Mouse (Mus musculus): ENCODE measurements around the gene Kcnh1. TPM values are rescaled to one million over a fixed set of nuclear protein-coding genes. Genes with fewer than 3 reads are reported as not detected.

Gene Kcnh1
- total RNA-seq, 2 experiments from 2014 or later: 24.0 to 27.2 TPM

GRCm38 (mm10) chr1:192265704-192266103 is 75.1 kb downstream of the Kcnh1 start:
- DNase-seq (ENCODE audit: low spot score in 2 of 2): no peak

GRCm38 (mm10) chr1:192266956-192267355 is 76.4 kb downstream of the Kcnh1 start:
- DNase-seq (ENCODE audit: low spot score in 2 of 2): no peak

DNA sequence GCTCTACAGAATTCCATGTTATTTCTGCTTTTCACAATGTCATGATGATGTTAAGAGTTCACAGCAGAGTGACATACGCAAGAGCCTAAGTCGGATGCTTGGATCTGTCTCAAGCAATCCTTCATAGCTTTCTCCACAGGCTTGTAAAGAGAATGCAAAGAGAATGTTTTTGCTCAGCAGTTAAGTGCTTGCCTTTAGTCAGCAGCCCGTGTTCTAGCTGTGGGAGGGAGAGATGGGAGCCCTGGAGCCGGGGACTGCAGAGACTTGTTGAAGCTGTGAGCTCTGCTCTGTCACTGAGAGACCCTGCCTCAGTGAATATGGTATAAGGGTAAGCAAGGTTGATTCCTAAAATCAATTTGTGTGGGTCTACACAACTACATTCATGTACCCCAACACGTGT is 78.3 kb downstream of the Kcnh1 start:
- no peak for DNase-seq (ENCODE audit: low spot score in 2 of 2)

- DNase-seq (ENCODE audit: low spot score in 2 of 2): no peak
These were observed 79.3 kb downstream of the Kcnh1 start for GRCm38 (mm10) chr1:192269911-192270310.

DNA sequence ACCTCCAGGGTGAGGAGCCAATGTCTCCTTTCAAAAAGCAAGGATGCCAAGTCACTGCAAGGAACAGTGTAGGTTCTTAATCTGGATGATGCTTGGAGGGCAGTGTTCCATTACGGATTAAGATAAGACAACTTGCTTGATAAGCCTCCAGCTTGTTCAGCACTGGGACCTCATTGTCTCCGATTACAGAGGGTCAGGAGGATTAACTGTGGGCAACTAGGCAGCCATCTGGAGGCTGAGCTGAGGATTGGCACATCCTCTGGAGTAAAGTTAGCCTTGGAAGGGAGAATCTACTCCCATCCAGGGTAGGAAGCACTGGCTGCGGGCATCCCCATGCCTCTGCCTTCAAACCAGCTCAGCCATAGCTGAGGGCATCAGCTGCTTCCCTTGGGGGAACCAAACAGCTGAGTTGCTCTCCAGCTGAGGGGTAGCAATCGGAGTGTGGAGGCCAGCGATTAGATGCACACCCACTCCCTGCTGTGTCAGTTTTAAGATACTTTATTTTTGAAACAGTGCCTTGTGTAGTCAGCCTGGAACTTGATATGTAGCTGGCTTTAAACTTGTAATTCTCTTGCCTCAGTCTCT is 87.3 kb downstream of the Kcnh1 start:
- no peak for DNase-seq (ENCODE audit: low spot score in 2 of 2)

DNA sequence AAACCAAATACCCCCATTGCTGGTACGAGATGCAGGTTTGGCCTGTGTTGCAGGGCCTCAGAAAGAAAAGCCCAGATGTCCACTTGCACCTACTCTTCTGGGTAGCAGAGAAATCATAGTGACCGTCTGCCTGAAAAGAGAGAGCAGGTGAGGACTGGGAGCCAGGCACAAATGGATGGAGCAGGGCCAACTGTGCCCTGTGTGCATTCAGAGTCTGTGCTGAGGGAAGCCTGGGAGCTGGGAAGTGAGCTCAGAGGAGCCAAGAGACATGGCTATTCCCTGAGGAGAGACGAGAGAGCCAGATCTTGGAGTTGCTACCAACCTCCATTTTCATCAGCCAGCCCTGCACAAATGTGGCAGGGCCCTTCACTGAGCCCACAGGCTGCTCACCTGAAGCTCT is 93.8 kb downstream of the Kcnh1 start:
- no peak for DNase-seq (ENCODE audit: low spot score in 2 of 2)

GRCm38 (mm10) chr1:192284950-192285349 is 94.4 kb downstream of the Kcnh1 start:
- DNase-seq (ENCODE audit: low spot score in 2 of 2): no peak

- no peak for DNase-seq (ENCODE audit: low spot score in 2 of 2)
These were observed 97.9 kb downstream of the Kcnh1 start for GRCm38 (mm10) chr1:192288456-192288855.

GRCm38 (mm10) chr1:192291286-192291685 is 100.7 kb downstream of the Kcnh1 start:
- no peak for DNase-seq (ENCODE audit: low spot score in 2 of 2)

DNA sequence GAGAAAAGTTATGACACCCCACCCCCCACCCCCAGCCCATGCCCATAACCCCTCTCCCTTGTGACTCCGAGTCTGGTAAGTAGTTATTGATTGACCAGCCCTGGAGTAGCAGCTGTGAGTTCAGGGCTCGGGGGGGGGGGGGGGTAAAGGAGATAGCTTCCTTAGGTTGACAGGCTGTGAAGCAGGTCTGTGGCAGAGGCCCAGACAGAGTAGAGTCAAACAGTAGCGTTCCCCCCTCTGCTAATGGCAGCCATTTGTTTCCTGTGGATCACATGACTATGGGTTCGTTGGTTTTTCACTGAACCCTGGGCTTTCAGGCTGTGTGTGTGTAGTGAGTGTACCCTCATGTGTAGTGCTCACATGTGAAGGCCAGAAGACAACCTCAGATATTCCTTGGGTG is 102.8 kb downstream of the Kcnh1 start:
- no peak for DNase-seq (ENCODE audit: low spot score in 2 of 2)

DNA sequence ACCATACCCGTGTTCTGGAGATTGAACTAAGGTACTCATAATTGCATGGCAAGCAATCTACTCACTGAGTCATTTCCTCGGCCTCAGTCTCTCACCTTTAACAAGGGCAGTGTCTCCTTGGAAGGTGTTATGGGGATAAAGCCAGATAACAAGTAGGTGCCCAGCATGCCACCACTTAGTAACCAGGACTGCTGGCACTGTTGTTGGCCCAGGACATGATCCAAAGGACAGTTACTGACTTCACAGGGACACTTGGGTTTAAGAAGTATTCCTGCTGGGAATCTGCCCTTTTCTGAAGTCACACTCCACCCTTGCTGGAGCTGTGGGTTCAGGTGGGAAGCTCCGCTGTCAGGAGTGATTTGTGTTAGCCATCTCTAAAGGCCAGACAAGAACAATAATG is 103.3 kb downstream of the Kcnh1 start:
- no peak for DNase-seq (ENCODE audit: low spot score in 2 of 2)

DNA sequence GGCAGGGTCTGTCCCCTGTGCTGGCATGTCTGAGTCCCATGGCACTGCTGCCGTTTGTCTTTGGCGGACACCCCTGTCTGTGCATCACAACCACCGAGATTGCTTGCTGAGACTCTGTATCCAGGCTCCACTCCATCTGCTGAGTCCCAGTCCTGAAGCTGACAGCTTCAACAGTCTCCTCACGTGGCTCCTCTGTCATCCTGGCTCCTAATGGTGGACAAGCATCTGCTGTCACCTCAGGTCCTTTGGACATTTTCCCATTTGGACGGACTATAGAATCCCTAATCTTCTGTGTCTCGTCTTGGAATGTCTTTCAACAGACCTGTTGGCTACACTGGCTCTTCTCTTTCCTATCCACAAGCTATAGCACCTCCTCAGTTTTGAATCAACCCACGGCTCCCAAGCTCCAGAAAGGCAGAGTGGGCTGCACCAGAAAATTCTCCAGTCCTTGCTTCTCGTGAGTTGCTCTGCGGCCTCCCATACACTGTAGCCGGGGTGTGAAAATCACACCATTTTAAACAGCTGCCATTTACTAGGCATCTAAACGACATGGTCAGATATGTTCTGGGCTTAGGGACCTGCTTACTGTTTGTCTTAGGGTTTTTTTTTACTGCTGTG is 104.8 kb downstream of the Kcnh1 start:
- DNase-seq (ENCODE audit: low spot score in 2 of 2): no peak

GRCm38 (mm10) chr1:192295902-192296301 is 105.3 kb downstream of the Kcnh1 start:
- DNase-seq (ENCODE audit: low spot score in 2 of 2): no peak

- no peak for DNase-seq (ENCODE audit: low spot score in 2 of 2)
These were observed 107.0 kb downstream of the Kcnh1 start for GRCm38 (mm10) chr1:192297481-192298128.

DNA sequence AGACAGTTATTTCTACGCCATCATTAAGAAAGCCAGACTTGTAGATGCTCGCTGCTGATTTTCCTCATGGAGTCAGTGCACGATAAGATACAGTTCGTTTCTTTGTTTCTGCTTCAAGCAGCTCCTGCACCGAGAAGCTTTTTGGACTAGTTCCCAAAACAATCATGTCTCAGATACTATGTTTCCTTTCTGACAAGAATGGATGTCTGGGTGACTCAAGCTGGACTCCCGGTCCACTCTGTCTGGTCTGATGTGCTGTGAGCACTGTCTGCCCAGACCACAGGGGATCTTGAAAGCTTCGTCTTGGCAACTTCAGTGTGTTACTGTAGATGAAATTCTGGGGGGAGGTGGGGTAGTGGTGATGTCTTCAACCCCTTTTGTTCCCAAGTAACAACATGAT is 109.8 kb downstream of the Kcnh1 start:
- no peak for DNase-seq (ENCODE audit: low spot score in 2 of 2)

- no peak for DNase-seq (ENCODE audit: low spot score in 2 of 2)
These were observed 113.0 kb downstream of the Kcnh1 start for GRCm38 (mm10) chr1:192303615-192304014.

- DNase-seq (ENCODE audit: low spot score in 2 of 2): no peak
These were observed 114.6 kb downstream of the Kcnh1 start for GRCm38 (mm10) chr1:192305155-192305554.

DNA sequence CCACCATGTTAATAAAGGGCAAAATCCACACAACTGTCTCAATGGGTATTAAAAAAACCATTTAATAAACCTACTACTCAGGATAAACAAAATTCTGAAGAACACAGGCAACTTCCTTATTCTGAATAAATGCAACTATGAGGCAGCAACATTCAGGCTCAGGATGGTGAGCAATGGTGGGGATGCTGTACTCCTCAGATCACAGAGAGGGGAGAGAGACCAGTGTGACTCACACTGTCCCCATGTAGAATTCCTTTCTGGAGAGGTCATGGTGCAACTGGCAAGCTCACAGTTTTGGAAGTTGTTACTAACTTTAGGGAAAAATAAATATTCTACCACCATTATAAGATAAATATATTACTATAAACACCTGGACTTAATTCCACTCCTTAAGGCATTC is 116.5 kb downstream of the Kcnh1 start:
- DNase-seq (ENCODE audit: low spot score in 2 of 2): no peak

DNA sequence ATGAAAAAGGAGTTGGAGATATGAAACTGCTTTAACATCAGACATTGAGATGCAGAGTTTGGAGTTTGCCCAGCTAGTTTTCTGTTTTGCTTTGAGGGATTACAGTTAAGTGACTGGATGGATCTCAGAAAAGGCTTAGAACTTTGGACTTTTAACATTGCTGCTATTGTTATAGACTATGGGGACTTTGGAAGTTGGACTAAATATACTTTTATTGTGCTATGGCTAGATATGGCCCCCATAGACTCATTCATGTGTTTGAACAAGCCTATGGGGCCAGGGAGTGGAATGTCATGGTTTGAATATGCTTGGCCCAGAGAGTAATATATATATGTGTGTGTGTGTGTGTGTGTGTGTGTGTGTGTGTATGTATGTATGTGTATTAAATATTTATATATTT is 120.7 kb downstream of the Kcnh1 start:
- DNase-seq (ENCODE audit: low spot score in 2 of 2): no peak

DNA sequence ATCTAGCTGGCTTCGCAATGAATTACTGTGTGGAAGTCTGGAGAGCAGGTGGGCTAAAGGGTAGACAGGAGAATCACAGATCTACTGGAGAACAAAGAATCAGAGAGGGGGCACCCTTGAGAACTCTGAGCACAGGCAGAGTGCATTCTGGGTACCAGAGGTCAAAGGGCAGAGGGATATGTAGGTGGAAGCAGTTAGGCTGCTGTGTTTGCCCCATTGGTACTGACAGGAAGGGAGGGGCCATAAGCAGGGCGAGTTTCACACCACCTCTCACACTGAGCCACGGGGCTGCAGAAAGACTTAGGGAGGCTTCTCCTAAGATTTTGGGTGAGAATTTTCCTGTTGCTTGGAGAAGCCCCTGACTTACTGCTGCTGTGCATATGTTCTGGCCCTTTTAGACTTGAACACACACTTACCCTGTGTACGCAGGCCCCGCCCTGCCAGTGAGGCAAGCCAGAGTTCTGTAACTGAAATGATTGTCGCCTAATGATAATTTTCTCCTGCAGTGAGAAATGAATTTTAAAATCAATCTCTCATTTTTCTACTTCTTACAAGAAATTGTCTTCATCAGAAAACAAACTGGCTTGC is 121.4 kb downstream of the Kcnh1 start:
- no peak for DNase-seq (ENCODE audit: low spot score in 2 of 2)

GRCm38 (mm10) chr1:192312446-192312845 is 121.9 kb downstream of the Kcnh1 start:
- no peak for DNase-seq (ENCODE audit: low spot score in 2 of 2)

DNA sequence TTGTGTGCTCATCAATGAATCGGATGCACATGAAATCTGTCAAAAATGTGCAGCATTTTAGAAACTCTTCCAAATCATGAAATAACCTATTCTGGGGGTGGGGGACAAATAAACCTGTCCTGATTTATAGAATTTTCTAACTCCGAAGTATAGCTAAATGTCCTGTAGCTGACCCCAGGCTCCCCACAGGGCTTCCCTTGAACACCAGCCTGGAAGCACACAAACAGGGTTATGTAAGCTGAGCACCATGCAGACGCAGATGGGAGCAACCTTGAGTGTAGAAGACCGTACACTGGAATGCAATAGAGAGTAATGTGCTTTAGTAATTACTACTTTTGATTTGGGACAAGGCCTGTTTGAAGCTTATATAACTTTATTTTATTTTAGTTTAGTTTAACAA is 122.4 kb downstream of the Kcnh1 start:
- no peak for DNase-seq (ENCODE audit: low spot score in 2 of 2)
